Mouse (Mus musculus) neural tube, embryonic 14.5 days (tissue): ENCODE measurements around the gene D7Ertd443e. TPM values are rescaled to one million over a fixed set of nuclear protein-coding genes. Genes with fewer than 3 reads are reported as not detected.

Experiments
- ATAC-seq: fragments of 200-750 bp; cut with Nextera tagmentation; 2 replicates; pipeline ENCODE4 v1.8.0; 2017; ENCODE audit warnings: low read depth, mild to moderate bottlenecking, moderate TSS enrichment, moderate library complexity
- H3K27ac ChIP-seq: fragments of 300-500 bp; sonication (generic); 2 replicates; pipeline ENCODE4 v1.5.1; 2014; ENCODE audit warnings: low read depth, mild to moderate bottlenecking, control low read depth, low read length, moderate library complexity, mixed read lengths
- H3K27me3 ChIP-seq: fragments of 300-500 bp; sonication (generic); 2 replicates; pipeline ENCODE4 v1.6.1; 2014; ENCODE audit warnings: low read length; ENCODE audit not compliant: control insufficient read depth, insufficient read depth
- H3K36me3 ChIP-seq: fragments of 300-500 bp; sonication (generic); 2 replicates; pipeline ENCODE4 v1.6.1; 2014; ENCODE audit warnings: low read length, mixed read lengths; ENCODE audit not compliant: control insufficient read depth, insufficient read depth
- H3K4me1 ChIP-seq: fragments of 300-500 bp; sonication (generic); 2 replicates; pipeline ENCODE4 v1.6.1; 2014; ENCODE audit warnings: low read length; ENCODE audit not compliant: control insufficient read depth, insufficient read depth
- H3K4me2 ChIP-seq: fragments of 300-500 bp; sonication (generic); 2 replicates; pipeline ENCODE4 v1.6.1; 2014; ENCODE audit warnings: mild to moderate bottlenecking, low read depth, low read length, control low read depth
- H3K4me3 ChIP-seq: fragments of 300-500 bp; sonication (generic); 2 replicates; pipeline ENCODE4 v1.5.1; 2014; ENCODE audit warnings: low read depth, low read length, control low read depth, mixed read lengths
- H3K9ac ChIP-seq: fragments of 300-500 bp; sonication (generic); replicated peaks from 2 replicates; pipeline ENCODE4 v1.6.1; 2014; ENCODE audit warnings: low read depth, mild to moderate bottlenecking, control low read depth, low read length, mixed read lengths
- H3K9me3 ChIP-seq: fragments of 300-500 bp; sonication (generic); 2 replicates; pipeline ENCODE4 v1.6.1; 2016; ENCODE audit warnings: low read length; ENCODE audit not compliant: control insufficient read depth
- WGBS: fragments of 180-500 bp; shearing (Covaris S2); extraction: QIAGEN DNeasy Blood & Tissue Kit; methylation state at CpG from one replicate; pipeline ENCODE4 v1.1.7; 2014; 5-methylcytosine and 5-hydroxymethylcytosine counted together
- polyA plus RNA-seq: library from polyadenylated mRNA; unstranded; fragments of >200 nt; fragmentation: Nextera tagmentation; extraction: Ambion mirVana; gene quantifications from 2 replicates; pipeline ENCODE4 v1.2.1, GENCODE M21; 2014

D7Ertd443e gene
- polyA plus RNA-seq, 1 experiment from 2014 or later, result 0.47 TPM

DNA sequence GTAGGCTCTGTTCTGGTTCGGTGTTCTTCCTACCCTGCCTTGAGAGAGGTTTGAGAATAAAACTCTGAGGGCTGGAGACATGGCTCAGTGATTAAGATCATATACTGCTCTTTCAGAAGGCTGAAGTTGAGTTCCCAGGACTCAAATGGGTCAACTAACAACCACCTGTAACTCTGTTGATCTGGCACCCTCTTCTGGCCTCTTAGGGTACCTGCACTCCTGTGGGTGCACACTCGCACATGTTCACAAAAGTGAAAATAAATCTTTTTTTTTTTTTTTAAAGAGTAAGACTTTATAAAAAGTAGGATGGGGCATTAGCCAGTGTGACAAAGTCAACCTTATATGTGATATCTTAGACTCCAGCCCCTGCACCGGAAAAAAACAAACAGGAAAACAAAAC, 146.6 kb downstream of the D7Ertd443e start:
- Histone ChIP-seq H3K4me1 (no peaks in the 10 kb centered on the region), H3K27ac (no peak overlapping the region), H3K9me3 (no peaks in the 10 kb centered on the region), H3K36me3 (no peaks in the 10 kb centered on the region), H3K4me3 (no peak overlapping the region), H3K9ac (no peak overlapping the region), H3K4me2 (no peak overlapping the region), H3K27me3 (no peaks in the 10 kb centered on the region)
- no peak for ATAC-seq
- 95% methylated on average over 3 of the region's 3 CpGs for WGBS

DNA sequence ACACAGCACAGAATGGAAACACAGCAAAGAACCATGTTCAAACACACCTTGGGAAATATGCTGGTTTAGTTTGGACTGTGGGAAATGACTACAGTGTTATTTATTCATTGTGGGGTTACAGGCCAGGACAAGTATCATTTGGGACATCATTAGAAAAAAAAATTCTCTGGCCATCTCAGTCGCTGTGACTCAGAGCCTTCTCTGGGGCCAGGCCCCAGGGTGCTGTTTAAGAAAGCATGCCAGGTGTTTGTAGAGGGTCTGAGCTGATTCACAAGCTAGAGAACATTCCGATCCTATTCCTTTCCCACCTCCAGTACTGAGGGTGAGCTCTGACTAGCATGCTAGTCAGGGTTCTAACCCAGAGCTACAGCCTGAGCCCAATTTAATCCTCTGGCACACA, 148.1 kb downstream of the D7Ertd443e start:
- Histone ChIP-seq H3K36me3 (no peaks in the 10 kb centered on the region), H3K4me3 (no peak overlapping the region), H3K27ac (no peak overlapping the region), H3K27me3 (no peaks in the 10 kb centered on the region), H3K9me3 (no peaks in the 10 kb centered on the region), H3K4me1 (no peaks in the 10 kb centered on the region), H3K9ac (no peak overlapping the region), H3K4me2 (no peak overlapping the region)
- no peak for ATAC-seq
- WGBS, result 82% methylated on average over 2 of the region's 2 CpGs

DNA sequence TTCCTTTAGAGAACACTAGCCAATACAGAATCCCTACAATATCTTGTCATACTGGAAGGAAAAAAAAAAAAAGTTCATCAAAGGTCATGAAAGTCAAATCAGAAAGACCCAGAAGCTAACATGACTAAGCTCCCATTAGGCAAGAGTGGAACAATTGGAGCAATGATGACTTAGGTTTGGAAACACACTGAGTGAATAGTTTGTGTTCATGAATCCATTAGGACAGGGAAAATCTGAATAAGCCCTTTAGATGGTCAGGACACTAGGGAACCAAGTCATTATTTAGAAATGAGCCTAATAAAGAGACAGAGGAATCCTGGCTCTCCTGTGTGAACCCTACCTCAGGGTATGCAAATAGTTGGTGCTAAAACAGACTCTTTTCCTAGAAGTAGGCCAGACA, 148.7 kb downstream of the D7Ertd443e start:
- Histone ChIP-seq H3K9me3 (no peaks in the 10 kb centered on the region), H3K27me3 (no peaks in the 10 kb centered on the region), H3K27ac (no peak overlapping the region), H3K4me1 (no peaks in the 10 kb centered on the region), H3K4me3 (no peak overlapping the region), H3K4me2 (no peak overlapping the region), H3K36me3 (no peaks in the 10 kb centered on the region), H3K9ac (no peak overlapping the region)
- no peak for ATAC-seq

DNA sequence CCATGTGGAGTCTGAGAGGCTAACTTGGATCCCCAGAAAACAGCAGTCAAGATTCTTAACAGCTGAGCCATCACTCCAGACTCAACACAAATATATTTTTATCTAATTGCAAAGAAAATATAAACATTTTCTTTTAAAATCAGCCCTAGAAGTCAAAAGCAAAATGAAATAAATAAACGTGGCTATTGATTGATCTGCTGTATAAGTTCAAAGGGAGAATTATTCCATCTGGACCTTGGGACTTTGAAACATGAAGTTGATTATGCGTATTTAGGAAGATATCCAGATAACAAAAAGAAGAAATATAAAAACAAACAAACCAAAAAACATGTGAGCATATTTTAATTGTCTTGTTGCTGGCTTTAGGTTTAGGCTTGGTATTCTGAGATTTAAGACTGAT, 149.9 kb downstream of the D7Ertd443e start:
- WGBS, result 83% methylated on average over 2 of the region's 2 CpGs
- ATAC-seq, result no peak
- Histone ChIP-seq H3K4me3 (no peak overlapping the region), H3K9me3 (no peaks in the 10 kb centered on the region), H3K4me2 (no peak overlapping the region), H3K27me3 (no peaks in the 10 kb centered on the region), H3K9ac (no peak overlapping the region), H3K27ac (no peak overlapping the region), H3K36me3 (no peaks in the 10 kb centered on the region), H3K4me1 (no peaks in the 10 kb centered on the region)

DNA sequence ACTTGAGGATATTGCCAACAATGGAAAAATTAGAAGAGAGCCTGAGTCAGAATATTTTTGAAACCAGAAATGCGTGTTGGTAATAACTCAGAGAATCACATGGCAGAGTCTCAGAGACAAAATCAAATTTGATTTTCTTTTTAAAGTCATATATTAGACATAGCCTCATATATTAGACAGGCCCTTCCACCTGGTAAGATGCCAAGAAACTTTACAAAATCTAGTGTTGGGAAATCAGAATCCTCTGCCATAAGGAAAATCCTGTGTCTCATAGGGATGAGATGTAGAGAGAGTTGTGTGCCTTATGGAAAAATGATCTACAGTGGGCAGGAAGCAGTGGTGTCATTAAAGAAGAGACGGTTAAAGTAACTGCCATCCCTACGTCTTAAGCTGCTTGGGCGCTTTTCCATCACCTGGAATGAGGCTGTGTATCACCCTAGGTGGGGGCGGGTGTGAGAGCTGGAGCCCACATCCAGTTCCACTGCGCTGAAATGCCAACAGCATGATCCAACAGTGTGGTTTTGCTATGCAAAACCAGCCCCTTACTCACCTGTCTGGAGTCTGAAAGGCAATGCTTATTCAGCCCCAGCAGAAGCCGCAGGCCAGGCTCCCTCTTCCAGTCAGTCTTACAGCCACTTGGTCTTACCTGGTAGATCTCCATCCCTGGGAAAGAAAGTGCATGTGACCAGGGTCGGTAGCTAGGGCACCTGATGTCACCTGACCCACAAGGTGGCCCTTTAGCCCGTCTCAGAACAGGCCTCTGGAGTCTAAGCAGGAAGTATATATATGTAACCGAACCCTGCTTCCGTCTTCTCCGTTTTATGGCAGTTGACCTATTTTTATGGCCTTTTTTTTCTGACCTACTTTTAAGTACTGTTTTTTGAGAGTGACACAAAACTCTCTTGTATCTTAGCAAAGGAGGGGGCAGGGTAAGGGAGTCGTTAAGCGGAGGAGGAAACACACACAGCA, 153.8 kb downstream of the D7Ertd443e start, which contains the start of gene Adam12:
Gene Adam12, minus strand, starts transcription at position 769 of the 969 bp plus-strand sequence.
- Histone ChIP-seq H3K36me3 (no peaks in the 10 kb centered on the region), H3K4me2 (no peak within 1 kb of the TSS), H3K9ac (no peak within 1 kb of the TSS), H3K4me3 (no peak within 1 kb of the TSS), H3K27ac (no peak within 1 kb of the TSS), H3K9me3 (no peaks in the 10 kb centered on the region), H3K4me1 (0 out of 2 replicates have a peak, but pooled peaks cover 3% of the 10 kb centered on the region), H3K27me3 (no peaks in the 10 kb centered on the region)
- 71% methylated on average over 14 of the region's 14 CpGs for WGBS
- no peak for ATAC-seq

DNA sequence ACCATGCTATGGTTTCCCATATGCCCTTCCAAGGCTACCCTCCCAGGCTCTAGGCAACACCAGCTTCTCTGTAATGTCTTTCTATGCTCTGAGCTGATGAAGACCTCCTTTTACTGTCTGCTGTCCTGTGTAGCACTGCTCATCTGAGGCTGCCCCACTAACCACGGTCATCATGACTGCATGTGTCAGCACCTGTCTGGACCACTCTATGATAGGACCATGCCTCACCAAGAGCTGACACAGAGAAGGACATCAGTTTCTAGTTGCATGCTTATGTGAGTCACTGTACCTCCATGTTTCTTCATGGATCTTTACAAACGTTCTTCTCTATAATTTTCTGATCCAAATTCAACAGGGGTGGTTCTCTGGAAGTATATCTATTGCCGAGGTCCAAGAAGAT, 154.8 kb downstream of the D7Ertd443e start:
- ATAC-seq, result no peak
- Histone ChIP-seq H3K27ac (no peak overlapping the region), H3K36me3 (no peaks in the 10 kb centered on the region), H3K9ac (no peak overlapping the region), H3K4me3 (no peak overlapping the region), H3K9me3 (no peaks in the 10 kb centered on the region), H3K4me2 (no peak overlapping the region), H3K4me1 (0 out of 2 replicates have a peak, but pooled peaks cover 3% of the 10 kb centered on the region), H3K27me3 (0 out of 2 replicates have a peak, but pooled peaks cover 5% of the 10 kb centered on the region)
- WGBS, result 89% methylated on average over 3 of the region's 3 CpGs

DNA sequence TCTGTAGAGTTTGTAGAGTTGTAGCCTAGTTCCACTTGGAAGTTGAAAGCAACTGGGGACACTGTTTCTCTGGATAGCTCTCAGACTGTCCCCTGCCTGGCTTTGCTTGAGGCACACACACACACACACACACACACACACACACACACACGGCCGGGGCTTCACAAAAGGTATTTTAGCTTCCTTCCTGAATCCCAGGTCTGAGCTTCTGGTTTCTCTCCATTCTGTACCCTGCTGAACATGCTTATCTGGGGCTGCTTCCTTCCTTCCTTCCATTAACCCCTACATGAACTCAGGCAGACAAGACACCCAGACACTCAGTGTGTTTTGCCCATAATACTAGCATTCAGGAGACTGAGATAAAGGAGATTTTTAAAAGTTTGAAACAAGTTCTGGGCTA, 155.6 kb downstream of the D7Ertd443e start:
- Histone ChIP-seq H3K4me1 (0 out of 2 replicates have a peak, but pooled peaks cover 3% of the 10 kb centered on the region), H3K4me3 (no peak overlapping the region), H3K27ac (no peak overlapping the region), H3K4me2 (no peak overlapping the region), H3K9ac (no peak overlapping the region), H3K9me3 (no peaks in the 10 kb centered on the region), H3K27me3 (peaks cover 11% of the 10 kb centered on the region; the same call in 1 of the 2 replicates), H3K36me3 (no peaks in the 10 kb centered on the region)
- 97% methylated on average over 2 of the region's 2 CpGs for WGBS
- no peak for ATAC-seq

DNA sequence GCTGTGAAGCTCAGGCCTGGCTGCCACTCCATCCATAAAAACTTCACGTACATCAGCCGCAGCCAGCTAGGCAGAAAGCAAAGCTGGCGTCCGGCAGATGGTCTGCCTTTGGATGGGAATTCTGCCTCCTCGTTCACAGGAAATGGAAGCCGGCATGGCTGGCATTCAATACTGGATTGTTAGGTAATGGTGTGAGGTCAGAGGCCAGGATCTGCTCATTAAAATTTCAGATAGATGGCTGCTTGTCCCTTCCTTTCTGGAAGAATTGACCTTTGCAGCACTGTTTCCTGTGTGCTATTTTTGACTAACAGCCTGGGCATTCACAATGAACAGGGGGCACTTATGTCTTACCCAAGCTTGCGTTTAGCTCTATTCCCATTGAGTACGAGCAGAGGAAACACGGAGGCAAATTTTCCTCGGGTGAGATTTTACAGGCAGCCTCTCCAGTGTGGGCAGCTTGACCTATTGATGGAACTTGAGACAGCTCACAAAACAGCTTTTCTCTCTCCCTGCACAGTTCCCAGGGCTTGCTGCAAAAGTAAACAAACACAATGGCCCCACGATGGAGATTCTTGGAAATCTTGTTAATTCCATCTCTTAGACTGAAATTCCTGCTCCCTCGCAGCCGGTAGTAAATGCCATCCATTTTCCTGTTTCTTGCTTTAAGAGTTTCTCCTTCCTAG, 157.5 kb downstream of the D7Ertd443e start:
- H3K9me3 ChIP-seq, result no peaks in the 10 kb centered on the region
- no peak overlapping the region for H3K9ac ChIP-seq
- no peak overlapping the region for H3K4me2 ChIP-seq
- WGBS, result 18% methylated on average over 13 of the region's 13 CpGs
- H3K4me3 ChIP-seq, result no peak overlapping the region
- peaks cover 10% of the 10 kb centered on the region for H3K4me1 ChIP-seq
- H3K36me3 ChIP-seq, result no peaks in the 10 kb centered on the region
- no peak for ATAC-seq
- no peak overlapping the region for H3K27ac ChIP-seq
- H3K27me3 ChIP-seq, result peaks cover 11% of the 10 kb centered on the region; the same call in 1 of the 2 replicates

DNA sequence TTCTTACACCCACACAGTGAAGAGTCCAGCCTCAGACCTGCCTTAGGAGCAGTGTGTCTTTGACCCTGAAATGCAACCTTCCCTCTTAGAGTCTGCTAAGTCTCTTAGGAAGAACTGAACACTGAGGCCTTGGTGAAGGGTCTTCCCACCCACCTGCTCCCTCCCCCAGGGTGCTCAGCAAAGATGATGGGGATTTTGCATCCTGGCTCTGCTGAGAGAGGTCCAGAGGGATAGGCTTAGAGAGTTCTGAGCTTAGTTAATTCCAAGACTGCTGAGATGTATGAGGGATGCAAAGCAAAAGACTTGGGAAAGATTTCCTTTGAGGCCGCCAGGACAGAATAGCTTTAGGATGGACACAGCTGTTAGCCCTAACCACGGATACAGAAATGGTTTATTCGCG, 158.4 kb downstream of the D7Ertd443e start:
- Histone ChIP-seq H3K4me2 (no peak overlapping the region), H3K27ac (no peak overlapping the region), H3K4me1 (peaks cover 10% of the 10 kb centered on the region), H3K9ac (no peak overlapping the region), H3K27me3 (peaks cover 11% of the 10 kb centered on the region; the same call in 1 of the 2 replicates), H3K36me3 (no peaks in the 10 kb centered on the region), H3K4me3 (no peak overlapping the region), H3K9me3 (no peaks in the 10 kb centered on the region)
- ATAC-seq, result no peak
- 72% methylated on average over 4 of the region's 4 CpGs for WGBS
